Mouse (Mus musculus): ENCODE data around the gene Gm4513. TPM values are rescaled to one million over a fixed set of nuclear protein-coding genes. Genes with fewer than 3 reads are reported as not detected.

Gene Gm4513
- polyA plus RNA-seq (2021; fragmentation: Nextera tagmentation): not detected in 2 replicates
- long read RNA-seq, experiment 1: 0 reads
- long read RNA-seq, experiment 2: 0 reads

GRCm38 (mm10) chr7:20598921-20599320, at the start of gene Gm4513:
Gene Gm4513, minus strand, starts transcription at chr7:20599021.

GRCm38 (mm10) chr7:20576141-20576540, 22.7 kb downstream of the Gm4513 start, which contains the start of gene Gm4141:
Gene Gm4141, minus strand, starts transcription at chr7:20576241.

GRCm38 (mm10) chr7:20545657-20546056, 53.2 kb downstream of the Gm4513 start, which contains the start of gene Gm5726:
Gene Gm5726, minus strand, starts transcription at chr7:20545757.

Other genes with a start within 250 kb of the Gm4513 start
- not detected in 2 replicates for gene Gm5728, start 223.6 kb downstream of the Gm4513 start, polyA plus RNA-seq (2021; fragmentation: Nextera tagmentation)
- not detected in 2 replicates for gene Vmn1r100, start 181.1 kb downstream of the Gm4513 start, polyA plus RNA-seq (2021; fragmentation: Nextera tagmentation)
- gene Vmn1r101, start 156.4 kb downstream of the Gm4513 start, polyA plus RNA-seq (2021; fragmentation: Nextera tagmentation): not detected in 2 replicates
- not detected in 2 replicates for gene Gm10670, start 124.1 kb downstream of the Gm4513 start, polyA plus RNA-seq (2021; fragmentation: Nextera tagmentation)
- gene Vmn1r103, start 88.5 kb downstream of the Gm4513 start, polyA plus RNA-seq (2021; fragmentation: Nextera tagmentation): not detected in 2 replicates
- not detected in 2 replicates for gene Vmn1r104, start 65.2 kb downstream of the Gm4513 start, polyA plus RNA-seq (2021; fragmentation: Nextera tagmentation)
- gene Gm5726, start 53.3 kb downstream of the Gm4513 start, polyA plus RNA-seq (2021; fragmentation: Nextera tagmentation): not detected in 2 replicates
- not detected in 2 replicates for gene Gm4141, start 22.8 kb downstream of the Gm4513 start, polyA plus RNA-seq (2021; fragmentation: Nextera tagmentation)
- gene Vmn1r107, start 69.9 kb upstream of the Gm4513 start, polyA plus RNA-seq (2021; fragmentation: Nextera tagmentation): not detected in 2 replicates
- gene Vmn1r111, start 104.2 kb upstream of the Gm4513 start, polyA plus RNA-seq (2021; fragmentation: Nextera tagmentation): not detected in 2 replicates
- not detected in 2 replicates for gene Gm10668, start 131.6 kb upstream of the Gm4513 start, polyA plus RNA-seq (2021; fragmentation: Nextera tagmentation)
- not detected in 2 replicates for gene Vmn1r112, start 172.2 kb upstream of the Gm4513 start, polyA plus RNA-seq (2021; fragmentation: Nextera tagmentation)
- not detected in 2 replicates for gene Vmn1r113, start 188.3 kb upstream of the Gm4513 start, polyA plus RNA-seq (2021; fragmentation: Nextera tagmentation)
- gene Vmn1r114, start 213.2 kb upstream of the Gm4513 start, polyA plus RNA-seq (2021; fragmentation: Nextera tagmentation): not detected in 2 replicates
- gene Vmn1r115, start 246.0 kb upstream of the Gm4513 start, polyA plus RNA-seq (2021; fragmentation: Nextera tagmentation): not detected in 2 replicates